In genomic region chr8:110196678-110197077, GRCm38 (mm10) we compare ENCODE assay signal across 9 mouse cellular contexts. TPM values are rescaled to one million over a fixed set of nuclear protein-coding genes. Genes with fewer than 3 reads are reported as not detected.
DNase-seq lines count a peak whose midpoint lies in the region; ATAC-seq and TF ChIP-seq lines count a peak whose summit lies in the region.
"Had no signal": no experiment of that assay in that cellular context is flagged by ENCODE, and none has a peak within 500 bp of the region (broad histone marks: within the 10 kb centered on the region; RNA-seq: fewer than 3 reads in every experiment).

No protein-coding gene starts in this region.

- H3K36me3 ChIP-seq in forebrain, embryonic 11.5 days (ENCODE audit: control insufficient read depth, insufficient read depth, low read length) = no peaks in the 10 kb centered on the region
- no peaks in the 10 kb centered on the region for H3K36me3 ChIP-seq in forebrain, embryonic 13.5 days (ENCODE audit: poor library complexity, severe bottlenecking)
- H3K36me3 ChIP-seq in limb, embryonic 10.5 days = no peaks in the 10 kb centered on the region
- H3K36me3 ChIP-seq in intestine, postnatal 0 days (ENCODE audit: control insufficient read depth, insufficient read depth) = no peaks in the 10 kb centered on the region

- WGBS in forebrain, embryonic 11.5 days = under 1% methylated on average over 5 of the region's 5 CpGs
- WGBS in forebrain, embryonic 13.5 days = 3% methylated on average over 5 of the region's 5 CpGs
- 2% methylated on average over 5 of the region's 5 CpGs for WGBS in limb, embryonic 10.5 days
- under 1% methylated on average over 5 of the region's 5 CpGs for WGBS in intestine, postnatal 0 days

- DNase-seq in forebrain, embryonic 11.5 days (ENCODE audit: low spot score) = peak; percentile 81
- DNase-seq in urinary bladder, postnatal 25 days (ENCODE audit: low spot score) = peak; percentile 39
- no peak for DNase-seq in urinary bladder, adult 2 months (ENCODE audit: low spot score)
- DNase-seq in limb, embryonic 10.5 days (ENCODE audit: low spot score) = peak; percentile 80
- peak; percentile 76 for DNase-seq in testis, postnatal 10 days (ENCODE audit: low spot score)
- DNase-seq in left cerebral cortex, adult 9 months (ENCODE audit: low spot score in 2 of 2) = no peak

- no peak overlapping the region for H3K4me3 ChIP-seq in forebrain, embryonic 11.5 days (ENCODE audit: low read depth, low read length)
- H3K4me3 ChIP-seq in forebrain, embryonic 13.5 days = no peak overlapping the region
- no peak overlapping the region for H3K4me3 ChIP-seq in limb, embryonic 10.5 days
- H3K4me3 ChIP-seq in intestine, postnatal 0 days (ENCODE audit: low read depth, low read length) = no peak overlapping the region

- H3K27me3 ChIP-seq in forebrain, embryonic 11.5 days (ENCODE audit: control insufficient read depth, insufficient read depth, low read length) = no peaks in the 10 kb centered on the region
- 0 out of 2 replicates have a peak, but pooled peaks cover 12% of the 10 kb centered on the region for H3K27me3 ChIP-seq in forebrain, embryonic 13.5 days
- no peaks in the 10 kb centered on the region for H3K27me3 ChIP-seq in limb, embryonic 10.5 days (ENCODE audit: low read depth, poor library complexity, severe bottlenecking)
- H3K27me3 ChIP-seq in intestine, postnatal 0 days (replicated peaks; ENCODE audit: control insufficient read depth, insufficient read depth, low read length) = no peaks in the 10 kb centered on the region

- ATAC-seq in forebrain, embryonic 11.5 days (replicated peaks; ENCODE audit: low FRiP score) = no peak
- ATAC-seq in forebrain, embryonic 13.5 days = no peak
- no peak for ATAC-seq in intestine, postnatal 0 days

- H3K4me1 ChIP-seq in forebrain, embryonic 11.5 days (replicated peaks; ENCODE audit: control insufficient read depth, insufficient read depth, low read length) = no peaks in the 10 kb centered on the region
- H3K4me1 ChIP-seq in forebrain, embryonic 13.5 days = 0 out of 2 replicates have a peak, but pooled peaks cover 2% of the 10 kb centered on the region
- no peaks in the 10 kb centered on the region for H3K4me1 ChIP-seq in limb, embryonic 10.5 days
- no peaks in the 10 kb centered on the region for H3K4me1 ChIP-seq in intestine, postnatal 0 days (replicated peaks; ENCODE audit: control insufficient read depth, insufficient read depth, low read length)

- no peaks in the 10 kb centered on the region for H3K9me3 ChIP-seq in forebrain, embryonic 11.5 days (ENCODE audit: control insufficient read depth, low read length)
- H3K9me3 ChIP-seq in forebrain, embryonic 13.5 days (replicated peaks) = no peaks in the 10 kb centered on the region
- no peaks in the 10 kb centered on the region for H3K9me3 ChIP-seq in limb, embryonic 10.5 days (replicated peaks)
- H3K9me3 ChIP-seq in intestine, postnatal 0 days (ENCODE audit: control insufficient read depth) = no peaks in the 10 kb centered on the region

- no peak overlapping the region for H3K9ac ChIP-seq in forebrain, embryonic 11.5 days (ENCODE audit: low read length)
- H3K9ac ChIP-seq in forebrain, embryonic 13.5 days = no peak overlapping the region
- H3K9ac ChIP-seq in intestine, postnatal 0 days (ENCODE audit: low read depth, low read length) = no peak overlapping the region

- no peak overlapping the region for H3K4me2 ChIP-seq in forebrain, embryonic 11.5 days (ENCODE audit: low read depth, low read length, severe bottlenecking)
- no peak overlapping the region for H3K4me2 ChIP-seq in forebrain, embryonic 13.5 days
- no peak overlapping the region for H3K4me2 ChIP-seq in intestine, postnatal 0 days (replicated peaks; ENCODE audit: low read depth)

- TF ChIP-seq CTCF in intestine, postnatal 0 days (IDR thresholded peaks at IDR 0.05; ENCODE audit: low read depth) = no peak

- no peak overlapping the region for H3K27ac ChIP-seq in forebrain, embryonic 11.5 days (ENCODE audit: low read depth, low read length)
- H3K27ac ChIP-seq in forebrain, embryonic 13.5 days = no peak overlapping the region
- no peak overlapping the region for H3K27ac ChIP-seq in limb, embryonic 10.5 days
- H3K27ac ChIP-seq in intestine, postnatal 0 days (ENCODE audit: low read depth, low read length) = no peak overlapping the region

RNA-seq across cellular contexts. Expression of gene Cmtr2, which starts 18.8 kb away (rescaled TPM):
- 10.4 and 12.1 TPM in 2 replicates for polyA plus RNA-seq in forebrain, embryonic 11.5 days (2014; fragmentation: Nextera tagmentation; extraction: Ambion mirVana)
- polyA plus RNA-seq in forebrain, embryonic 13.5 days (2015; fragmentation: Nextera tagmentation; extraction: Ambion mirVana) = 10.2 and 12.7 TPM in 2 replicates
- 5.2 and 5.5 TPM in 2 replicates for polyA plus RNA-seq in urinary bladder, adult 2 months (2012; rRNA removed)
- polyA plus RNA-seq in limb, embryonic 10.5 days (2016; fragmentation: Nextera tagmentation; extraction: Ambion mirVana) = 10.0 and 10.6 TPM in 2 replicates
- 3.0 and 3.5 TPM in 2 replicates for polyA plus RNA-seq in intestine, postnatal 0 days (2015; fragmentation: Nextera tagmentation; extraction: Ambion mirVana)

RNA-seq across cellular contexts. Expression of gene Calb2, which starts 28.7 kb away (rescaled TPM):
- 29.0 and 29.4 TPM in 2 replicates for polyA plus RNA-seq in forebrain, embryonic 11.5 days (2014; fragmentation: Nextera tagmentation; extraction: Ambion mirVana)
- polyA plus RNA-seq in forebrain, embryonic 13.5 days (2015; fragmentation: Nextera tagmentation; extraction: Ambion mirVana) = 49.9 and 60.7 TPM in 2 replicates
- 0.07 and 0.11 TPM in 2 replicates for polyA plus RNA-seq in urinary bladder, adult 2 months (2012; rRNA removed)
- polyA plus RNA-seq in limb, embryonic 10.5 days (2016; fragmentation: Nextera tagmentation; extraction: Ambion mirVana) = 2.9 and 10.2 TPM in 2 replicates
- 0.26 and 0.27 TPM in 2 replicates for polyA plus RNA-seq in intestine, postnatal 0 days (2015; fragmentation: Nextera tagmentation; extraction: Ambion mirVana)
- polyA plus RNA-seq: gonadal fat pad, adult 2 months had no signal

Comparison
In these comparisons a context has a peak if more than half of its experiments do, and no peak if none do; other contexts are left out.
1. DNase-seq: peak in forebrain, embryonic 11.5 days (single experiment), urinary bladder, postnatal 25 days (single experiment), limb, embryonic 10.5 days (single experiment) and testis, postnatal 10 days (single experiment); none in urinary bladder, adult 2 months (single experiment) and left cerebral cortex, adult 9 months (0 of 2).